Mouse (Mus musculus): Measurements from ENCODE around the gene Hspa12b. TPM values are rescaled to one million over a fixed set of nuclear protein-coding genes. Genes with fewer than 3 reads are reported as not detected.
"Not testable (repeated sequence)": the region's sequence is repeated elsewhere in the genome, so short reads cannot be mapped to it uniquely, and the experiment has no call there.

The Hspa12b gene
- polyA plus RNA-seq, 1 experiment from 2014 or later, result 5.5 TPM

- Histone ChIP-seq H3K4me2 (peak overlapping the region; percentile 49), H3K27ac (ENCODE audit: low read depth, low read length) (peak overlapping the region; percentile 91), H3K4me3 (ENCODE audit: low read depth, low read length) (no peak overlapping the region), H3K4me1 (replicated peaks; ENCODE audit: control insufficient read depth, insufficient read depth, low read length) (peaks cover 7% of the 10 kb centered on the region), H3K27me3 (replicated peaks; ENCODE audit: control insufficient read depth, insufficient read depth, low read length) (no peaks in the 10 kb centered on the region), H3K9me3 (ENCODE audit: control insufficient read depth, low read length) (no peaks in the 10 kb centered on the region), H3K36me3 (ENCODE audit: control insufficient read depth, insufficient read depth, low read length) (no peaks in the 10 kb centered on the region), H3K9ac (ENCODE audit: low read depth, low read length) (peak overlapping the region; percentile 59)
- DNase-seq (ENCODE audit: low spot score), result peak; percentile 47
- WGBS, result 8% methylated on average over 9 of the region's 9 CpGs
- ATAC-seq (replicated peaks; ENCODE audit: low FRiP score), result peak; percentile 92
Measured at GRCm38 (mm10) chr2:131096101-131096795, 30.8 kb upstream of the Hspa12b start.

GRCm38 (mm10) chr2:131097087-131097486 is 30.0 kb upstream of the Hspa12b start:
- Histone ChIP-seq H3K9ac (ENCODE audit: low read depth, low read length) (no peak overlapping the region), H3K27me3 (replicated peaks; ENCODE audit: control insufficient read depth, insufficient read depth, low read length) (no peaks in the 10 kb centered on the region), H3K27ac (ENCODE audit: low read depth, low read length) (peak overlapping the region; percentile 91), H3K4me1 (replicated peaks; ENCODE audit: control insufficient read depth, insufficient read depth, low read length) (peaks cover 7% of the 10 kb centered on the region), H3K36me3 (ENCODE audit: control insufficient read depth, insufficient read depth, low read length) (no peaks in the 10 kb centered on the region), H3K9me3 (ENCODE audit: control insufficient read depth, low read length) (no peaks in the 10 kb centered on the region), H3K4me3 (ENCODE audit: low read depth, low read length) (no peak overlapping the region), H3K4me2 (no peak overlapping the region)
- WGBS, result 85% methylated on average over 4 of the region's 4 CpGs
- DNase-seq (ENCODE audit: low spot score) (no peak), ATAC-seq (replicated peaks; ENCODE audit: low FRiP score) (no peak)

GRCm38 (mm10) chr2:131101530-131101929 is 25.6 kb upstream of the Hspa12b start:
- no peaks in the 10 kb centered on the region for H3K9me3 ChIP-seq (ENCODE audit: control insufficient read depth, low read length)
- DNase-seq (ENCODE audit: low spot score) (no peak), ATAC-seq (replicated peaks; ENCODE audit: low FRiP score) (no peak)
- no peak overlapping the region for H3K4me2 ChIP-seq
- no peak overlapping the region for H3K4me3 ChIP-seq (ENCODE audit: low read depth, low read length)
- 48% methylated on average over 3 of the region's 3 CpGs for WGBS
- no peak overlapping the region for H3K27ac ChIP-seq (ENCODE audit: low read depth, low read length)
- no peaks in the 10 kb centered on the region for H3K27me3 ChIP-seq (replicated peaks; ENCODE audit: control insufficient read depth, insufficient read depth, low read length)
- H3K36me3 ChIP-seq (ENCODE audit: control insufficient read depth, insufficient read depth, low read length), result no peaks in the 10 kb centered on the region
- no peak overlapping the region for H3K9ac ChIP-seq (ENCODE audit: low read depth, low read length)
- peaks cover 3% of the 10 kb centered on the region for H3K4me1 ChIP-seq (replicated peaks; ENCODE audit: control insufficient read depth, insufficient read depth, low read length)

- ATAC-seq (replicated peaks; ENCODE audit: low FRiP score) (no peak), DNase-seq (ENCODE audit: low spot score) (no peak)
- Histone ChIP-seq H3K4me3 (ENCODE audit: low read depth, low read length) (no peak overlapping the region), H3K27me3 (replicated peaks; ENCODE audit: control insufficient read depth, insufficient read depth, low read length) (no peaks in the 10 kb centered on the region), H3K4me1 (replicated peaks; ENCODE audit: control insufficient read depth, insufficient read depth, low read length) (no peaks in the 10 kb centered on the region), H3K36me3 (ENCODE audit: control insufficient read depth, insufficient read depth, low read length) (no peaks in the 10 kb centered on the region), H3K27ac (ENCODE audit: low read depth, low read length) (no peak overlapping the region), H3K4me2 (no peak overlapping the region), H3K9me3 (ENCODE audit: control insufficient read depth, low read length) (no peaks in the 10 kb centered on the region), H3K9ac (ENCODE audit: low read depth, low read length) (no peak overlapping the region)
- WGBS, result 83% methylated on average over 4 of the region's 4 CpGs
Measured at GRCm38 (mm10) chr2:131104021-131104420, 23.1 kb upstream of the Hspa12b start.

- H3K9me3 ChIP-seq (ENCODE audit: control insufficient read depth, low read length); DNase-seq (ENCODE audit: low spot score); H3K4me2 ChIP-seq; ATAC-seq (replicated peaks; ENCODE audit: low FRiP score); H3K4me3 ChIP-seq (ENCODE audit: low read depth, low read length); H3K27me3 ChIP-seq (replicated peaks; ENCODE audit: control insufficient read depth, insufficient read depth, low read length); H3K4me1 ChIP-seq (replicated peaks; ENCODE audit: control insufficient read depth, insufficient read depth, low read length); H3K36me3 ChIP-seq (ENCODE audit: control insufficient read depth, insufficient read depth, low read length); H3K27ac ChIP-seq (ENCODE audit: low read depth, low read length); H3K9ac ChIP-seq (ENCODE audit: low read depth, low read length): not testable (repeated sequence)
- 69% methylated on average over 4 of the region's 4 CpGs for WGBS
Measured at GRCm38 (mm10) chr2:131105061-131105460, 22.0 kb upstream of the Hspa12b start.

- ATAC-seq (replicated peaks; ENCODE audit: low FRiP score) (no peak), DNase-seq (ENCODE audit: low spot score) (no peak)
- H3K9me3 ChIP-seq (ENCODE audit: control insufficient read depth, low read length), result no peaks in the 10 kb centered on the region
- H3K4me1 ChIP-seq (replicated peaks; ENCODE audit: control insufficient read depth, insufficient read depth, low read length), result no peaks in the 10 kb centered on the region
- H3K4me2 ChIP-seq, result no peak overlapping the region
- H3K9ac ChIP-seq (ENCODE audit: low read depth, low read length), result no peak overlapping the region
- no peaks in the 10 kb centered on the region for H3K27me3 ChIP-seq (replicated peaks; ENCODE audit: control insufficient read depth, insufficient read depth, low read length)
- H3K36me3 ChIP-seq (ENCODE audit: control insufficient read depth, insufficient read depth, low read length), result no peaks in the 10 kb centered on the region
- WGBS, result 78% methylated on average over 5 of the region's 5 CpGs
- no peak overlapping the region for H3K4me3 ChIP-seq (ENCODE audit: low read depth, low read length)
- H3K27ac ChIP-seq (ENCODE audit: low read depth, low read length), result no peak overlapping the region
Measured at GRCm38 (mm10) chr2:131105989-131106388, 21.1 kb upstream of the Hspa12b start.

GRCm38 (mm10) chr2:131118968-131119574 is 8.0 kb upstream of the Hspa12b start:
- no peaks in the 10 kb centered on the region for H3K9me3 ChIP-seq (ENCODE audit: control insufficient read depth, low read length)

GRCm38 (mm10) chr2:131124166-131124565 is 2.9 kb upstream of the Hspa12b start:
- H3K36me3 ChIP-seq (ENCODE audit: control insufficient read depth, insufficient read depth, low read length), result no peaks in the 10 kb centered on the region
- H3K27ac ChIP-seq (ENCODE audit: low read depth, low read length), result no peak overlapping the region
- no peak overlapping the region for H3K4me3 ChIP-seq (ENCODE audit: low read depth, low read length)
- H3K4me1 ChIP-seq (replicated peaks; ENCODE audit: control insufficient read depth, insufficient read depth, low read length), result peaks cover 35% of the 10 kb centered on the region
- no peaks in the 10 kb centered on the region for H3K27me3 ChIP-seq (replicated peaks; ENCODE audit: control insufficient read depth, insufficient read depth, low read length)
- no peak for DNase-seq (ENCODE audit: low spot score)
- H3K4me2 ChIP-seq, result no peak overlapping the region
- H3K9me3 ChIP-seq (ENCODE audit: control insufficient read depth, low read length), result no peaks in the 10 kb centered on the region
- H3K9ac ChIP-seq (ENCODE audit: low read depth, low read length), result no peak overlapping the region
- WGBS, result 49% methylated on average over 3 of the region's 3 CpGs
- ATAC-seq (replicated peaks; ENCODE audit: low FRiP score), result no peak

More at GRCm38 (mm10) chr2:131118968-131119574, 8.0 kb upstream of the Hspa12b start:
- no peak overlapping the region for H3K9ac ChIP-seq (ENCODE audit: low read depth, low read length)
- no peaks in the 10 kb centered on the region for H3K36me3 ChIP-seq (ENCODE audit: control insufficient read depth, insufficient read depth, low read length)
- H3K27ac ChIP-seq (ENCODE audit: low read depth, low read length), result no peak overlapping the region
- 65% methylated on average over 2 of the region's 2 CpGs for WGBS
- DNase-seq (ENCODE audit: low spot score) (no peak), ATAC-seq (replicated peaks; ENCODE audit: low FRiP score) (no peak)
- H3K27me3 ChIP-seq (replicated peaks; ENCODE audit: control insufficient read depth, insufficient read depth, low read length), result no peaks in the 10 kb centered on the region
- H3K4me2 ChIP-seq, result no peak overlapping the region
- H3K4me1 ChIP-seq (replicated peaks; ENCODE audit: control insufficient read depth, insufficient read depth, low read length), result no peaks in the 10 kb centered on the region
- H3K4me3 ChIP-seq (ENCODE audit: low read depth, low read length), result no peak overlapping the region
